Mouse (Mus musculus) forebrain, embryonic 12.5 days (tissue): Measurements from ENCODE around the gene Ldhd. TPM values are rescaled to one million over a fixed set of nuclear protein-coding genes. Genes with fewer than 3 reads are reported as not detected.
A peak's percentile ranks its signal among the peaks of the same experiment; 100 is the strongest.

Experiments used
- ATAC-seq: fragments of 200-750 bp; cut with Nextera tagmentation; 2 replicates; pipeline ENCODE4 v1.8.0; 2017; ENCODE audit warnings: moderate TSS enrichment; ENCODE audit not compliant: low FRiP score
- H3K27ac ChIP-seq: fragments of 300-500 bp; sonication (generic); 2 replicates; pipeline ENCODE4 v1.5.1; 2016; ENCODE audit warnings: mild to moderate bottlenecking
- H3K27me3 ChIP-seq: fragments of 300-500 bp; sonication (generic); 2 replicates; pipeline ENCODE4 v1.6.1; 2016; ENCODE audit warnings: mild to moderate bottlenecking
- H3K36me3 ChIP-seq: fragments of 300-500 bp; sonication (generic); replicated peaks from 2 replicates; pipeline ENCODE4 v1.6.1; 2016; ENCODE audit warnings: mild to moderate bottlenecking
- H3K4me1 ChIP-seq: fragments of 300-500 bp; sonication (generic); 2 replicates; pipeline ENCODE4 v1.6.1; 2016
- H3K4me2 ChIP-seq: fragments of 300-500 bp; sonication (generic); 2 replicates; pipeline ENCODE4 v1.6.1; 2016; ENCODE audit warnings: mild to moderate bottlenecking, moderate library complexity
- H3K4me3 ChIP-seq: fragments of 300-500 bp; sonication (generic); replicated peaks from 2 replicates; pipeline ENCODE4 v1.5.1; 2016; ENCODE audit warnings: mild to moderate bottlenecking
- H3K9ac ChIP-seq: fragments of 300-500 bp; sonication (generic); 2 replicates; pipeline ENCODE4 v1.6.1; 2016; ENCODE audit warnings: mild to moderate bottlenecking
- H3K9me3 ChIP-seq: fragments of 300-500 bp; sonication (generic); 2 replicates; pipeline ENCODE4 v1.6.1; 2016
- WGBS: fragments of 180-500 bp; shearing (Covaris S2); methylation state at CpG from one replicate; pipeline ENCODE4 v1.1.7; 2016; 5-methylcytosine and 5-hydroxymethylcytosine counted together
- polyA plus RNA-seq: library from polyadenylated mRNA; unstranded; fragments of >200 nt; fragmentation: Nextera tagmentation; extraction: Ambion mirVana; gene quantifications from 2 replicates; pipeline ENCODE4 v1.2.1, GENCODE M21; 2016

Ldhd gene
- polyA plus RNA-seq, 1 experiment from 2014 or later = 0.50 TPM

DNA sequence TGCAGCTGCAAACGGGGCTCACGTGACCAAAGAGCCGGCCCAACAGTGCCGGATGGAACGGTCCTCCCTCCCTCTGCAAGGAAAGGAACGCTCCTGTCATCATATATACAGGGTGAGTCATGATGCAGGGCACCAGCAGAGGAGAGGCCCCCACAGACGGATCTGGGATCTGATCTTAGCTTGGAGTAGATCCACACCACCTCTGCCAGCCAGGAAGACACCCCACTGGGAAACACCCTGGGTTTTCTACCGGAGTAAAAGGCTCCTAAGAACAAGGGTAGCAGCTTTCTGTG, 3.7 kb downstream of the Ldhd start:
- no peaks in the 10 kb centered on the region; the same call in 1 of the 2 replicates for H3K4me1 ChIP-seq
- WGBS = 79% methylated on average over 8 of the region's 8 CpGs
- no peaks in the 10 kb centered on the region for H3K27me3 ChIP-seq
- H3K4me3 ChIP-seq = no peak overlapping the region
- H3K9ac ChIP-seq = no peak overlapping the region
- ATAC-seq = no peak
- H3K27ac ChIP-seq = no peak overlapping the region
- H3K4me2 ChIP-seq = no peak overlapping the region
- peaks cover 29% of the 10 kb centered on the region for H3K36me3 ChIP-seq
- no peaks in the 10 kb centered on the region for H3K9me3 ChIP-seq

DNA sequence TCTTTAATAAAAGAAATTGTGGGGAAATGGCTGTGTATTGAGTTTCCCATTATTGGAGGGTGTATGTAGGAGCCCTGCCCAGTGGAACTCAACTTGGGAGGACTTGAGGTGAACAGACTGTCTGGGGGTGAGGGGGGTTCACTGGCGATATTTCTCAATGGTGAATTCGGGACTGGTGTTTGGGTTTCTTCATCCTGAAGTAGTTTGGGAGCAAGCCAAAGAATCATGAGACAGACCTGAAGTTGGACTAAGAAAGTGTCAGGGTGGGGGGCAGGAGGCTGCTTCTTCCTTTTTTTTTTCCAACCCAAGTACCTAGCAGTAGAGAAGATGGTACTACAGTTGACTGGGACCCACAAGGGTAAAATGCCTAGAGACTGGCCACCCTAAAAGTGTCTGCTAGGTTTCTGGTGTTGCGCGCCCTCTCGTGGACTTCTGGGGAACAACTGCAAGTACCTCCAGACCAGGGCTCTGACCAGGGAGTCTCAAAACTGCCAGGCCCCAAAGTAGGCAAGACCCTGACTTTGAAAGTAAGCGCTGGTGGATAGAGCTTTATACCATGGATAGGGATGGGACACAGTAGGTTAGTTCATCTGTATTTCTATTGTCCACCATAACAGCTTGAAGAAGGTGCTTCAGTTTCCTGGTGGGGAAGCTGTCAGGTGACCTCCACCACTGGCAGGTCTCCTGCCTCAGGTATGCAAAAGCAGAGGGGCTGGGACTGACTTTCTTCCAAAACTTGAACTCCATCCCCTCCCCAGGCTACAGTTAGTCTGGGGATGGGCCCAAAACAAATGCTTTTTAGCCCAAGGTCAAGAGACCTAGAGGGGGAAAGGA, 4.3 kb downstream of the Ldhd start:
- Histone ChIP-seq H3K27ac (no peak overlapping the region), H3K9me3 (no peaks in the 10 kb centered on the region), H3K4me3 (no peak overlapping the region), H3K4me1 (no peaks in the 10 kb centered on the region; the same call in 1 of the 2 replicates), H3K4me2 (no peak overlapping the region), H3K27me3 (no peaks in the 10 kb centered on the region), H3K9ac (no peak overlapping the region), H3K36me3 (peaks cover 31% of the 10 kb centered on the region)
- WGBS = 32% methylated on average over 6 of the region's 6 CpGs
- 0 out of 2 replicates have a peak, but pooled peaks have one; percentile 16 for ATAC-seq

GRCm38 (mm10) chr8:111624853-111625221, 5.3 kb downstream of the Ldhd start:
- WGBS = 92% methylated on average over 10 of the region's 10 CpGs
- Histone ChIP-seq H3K9ac (no peak overlapping the region), H3K4me1 (no peaks in the 10 kb centered on the region; the same call in 1 of the 2 replicates), H3K9me3 (no peaks in the 10 kb centered on the region), H3K27ac (no peak overlapping the region), H3K27me3 (no peaks in the 10 kb centered on the region), H3K36me3 (peaks cover 38% of the 10 kb centered on the region), H3K4me2 (no peak overlapping the region), H3K4me3 (no peak overlapping the region)
- peak; percentile 31; the same call in 1 of the 2 replicates for ATAC-seq

DNA sequence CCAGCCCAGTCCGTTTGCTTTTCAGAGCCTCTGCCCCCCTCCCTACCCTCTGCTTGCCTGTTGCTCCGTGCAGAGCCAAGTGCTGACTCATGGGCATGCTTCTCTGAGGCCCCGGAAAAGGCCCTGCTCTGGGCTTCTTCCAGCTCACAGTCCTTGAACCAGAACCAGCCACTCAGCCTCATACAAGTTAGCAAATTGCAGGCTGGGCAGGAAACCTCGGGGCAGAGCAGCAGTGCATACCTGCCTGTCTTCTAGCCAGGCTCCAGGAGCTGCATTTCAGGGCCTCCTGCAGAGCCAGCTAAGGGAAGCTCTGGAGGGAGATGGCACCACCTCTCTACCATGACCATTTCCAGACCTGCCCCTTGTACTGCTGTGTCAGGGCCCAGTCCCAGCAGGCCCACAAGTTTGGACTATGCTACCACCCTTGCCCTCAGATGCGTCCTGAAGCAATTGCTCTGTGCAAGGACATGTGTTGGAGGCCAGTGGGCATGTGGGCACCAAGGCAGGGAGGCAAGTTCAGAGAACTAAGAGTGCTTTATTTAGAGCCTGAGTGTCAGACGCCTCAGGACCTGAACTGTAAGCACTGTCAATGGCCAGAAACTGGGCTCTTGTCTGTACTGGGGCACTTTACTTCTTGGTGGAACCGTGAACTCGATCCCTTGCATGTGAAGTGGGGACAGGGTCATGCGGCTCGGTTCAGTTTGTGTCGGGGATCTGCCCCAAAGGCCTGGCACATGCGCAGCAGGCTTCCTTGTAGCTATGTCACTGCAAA, 5.9 kb downstream of the Ldhd start:
- no peak for ATAC-seq
- Histone ChIP-seq H3K4me3 (no peak overlapping the region), H3K27me3 (no peaks in the 10 kb centered on the region), H3K9ac (no peak overlapping the region), H3K9me3 (no peaks in the 10 kb centered on the region), H3K4me2 (no peak overlapping the region), H3K4me1 (no peaks in the 10 kb centered on the region; the same call in 1 of the 2 replicates), H3K36me3 (peaks cover 40% of the 10 kb centered on the region), H3K27ac (0 out of 2 replicates have a peak overlapping the region, but pooled peaks have one; percentile 3)
- 86% methylated on average over 12 of the region's 12 CpGs for WGBS

DNA sequence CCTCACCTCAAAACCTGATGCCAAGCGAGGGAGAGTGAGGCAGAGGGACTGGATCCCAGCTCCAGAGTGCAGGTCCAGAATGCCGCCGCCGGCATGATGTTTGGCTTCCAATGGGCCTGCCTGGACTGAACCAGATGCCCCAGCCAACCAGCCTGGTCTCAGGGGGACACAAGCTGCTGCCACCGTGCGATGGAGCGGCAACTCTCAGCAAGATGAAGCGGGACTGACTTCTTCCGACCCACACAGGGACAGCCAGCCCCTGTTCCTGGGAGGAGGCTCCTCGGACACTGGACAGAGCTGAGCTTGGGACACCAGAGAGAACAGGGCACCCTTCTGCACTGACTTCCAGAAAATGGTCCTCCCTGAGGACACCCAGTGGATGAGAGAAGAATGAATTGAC, 7.6 kb downstream of the Ldhd start:
- no peaks in the 10 kb centered on the region for H3K9me3 ChIP-seq
- no peak overlapping the region; the same call in 1 of the 2 replicates for H3K27ac ChIP-seq
- no peak overlapping the region for H3K9ac ChIP-seq
- ATAC-seq = no peak
- H3K4me2 ChIP-seq = no peak overlapping the region
- 79% methylated on average over 10 of the region's 10 CpGs for WGBS
- H3K4me1 ChIP-seq = peaks cover 7% of the 10 kb centered on the region; the same call in 1 of the 2 replicates
- peaks cover 39% of the 10 kb centered on the region for H3K36me3 ChIP-seq
- no peaks in the 10 kb centered on the region for H3K27me3 ChIP-seq
- H3K4me3 ChIP-seq = no peak overlapping the region

DNA sequence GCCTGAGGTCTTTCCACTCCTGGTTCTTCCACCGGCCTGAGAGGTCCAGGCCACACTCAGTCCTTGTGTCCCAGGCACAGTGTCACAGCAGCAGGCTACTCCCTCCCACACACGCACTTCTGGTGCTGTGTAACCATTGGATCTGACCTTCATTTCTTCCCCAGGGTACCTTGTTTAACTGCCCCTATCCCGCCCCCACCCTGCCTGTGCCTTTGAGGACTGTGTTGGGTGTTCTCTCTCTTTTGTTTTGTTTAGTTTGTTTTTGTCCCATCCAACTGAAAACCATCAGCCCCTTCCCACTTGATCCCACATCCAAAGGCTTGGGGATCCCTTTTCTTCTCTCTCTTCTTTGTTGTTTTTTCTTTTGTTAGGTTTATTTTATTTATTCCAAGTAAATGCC, 8.1 kb downstream of the Ldhd start:
- no peak overlapping the region for H3K4me2 ChIP-seq
- H3K27me3 ChIP-seq = no peaks in the 10 kb centered on the region
- 0 out of 2 replicates have a peak overlapping the region, but pooled peaks have one; percentile 9 for H3K27ac ChIP-seq
- H3K4me1 ChIP-seq = peaks cover 8% of the 10 kb centered on the region; the same call in 1 of the 2 replicates
- 65% methylated on average over 3 of the region's 3 CpGs for WGBS
- ATAC-seq = no peak
- H3K9me3 ChIP-seq = no peaks in the 10 kb centered on the region
- H3K9ac ChIP-seq = no peak overlapping the region
- no peak overlapping the region for H3K4me3 ChIP-seq
- H3K36me3 ChIP-seq = peaks cover 39% of the 10 kb centered on the region

GRCm38 (mm10) chr8:111619936-111620335, 10.2 kb downstream of the Ldhd start:
- 75% methylated on average over 1 of the region's 1 CpGs for WGBS
- H3K36me3 ChIP-seq = peaks cover 39% of the 10 kb centered on the region
- H3K4me2 ChIP-seq = no peak overlapping the region
- no peak overlapping the region for H3K4me3 ChIP-seq
- no peak overlapping the region for H3K27ac ChIP-seq
- no peak for ATAC-seq
- H3K9ac ChIP-seq = no peak overlapping the region
- H3K9me3 ChIP-seq = no peaks in the 10 kb centered on the region
- H3K4me1 ChIP-seq = peaks cover 8% of the 10 kb centered on the region; the same call in 1 of the 2 replicates
- no peaks in the 10 kb centered on the region for H3K27me3 ChIP-seq

DNA sequence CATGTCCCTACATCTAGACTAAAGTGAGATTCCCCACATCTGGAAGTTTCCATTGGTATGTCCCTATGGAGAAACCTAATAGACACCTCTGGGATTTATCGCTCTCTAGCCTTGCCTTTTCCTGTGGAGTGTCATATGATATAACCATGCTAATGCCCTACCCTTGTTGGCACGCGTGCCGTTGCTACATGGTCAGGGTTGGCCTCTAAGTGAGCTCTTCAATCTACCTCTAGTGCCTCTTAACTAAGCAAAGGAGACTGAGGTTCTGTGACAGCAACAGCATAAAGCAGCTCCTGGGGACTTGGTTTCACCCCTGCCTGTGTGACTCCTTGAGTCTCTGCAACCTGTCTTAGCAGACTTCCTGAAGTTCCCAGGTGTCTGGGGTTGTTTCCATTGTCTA, 11.9 kb downstream of the Ldhd start:
- H3K27me3 ChIP-seq = no peaks in the 10 kb centered on the region
- peaks cover 8% of the 10 kb centered on the region; the same call in 1 of the 2 replicates for H3K4me1 ChIP-seq
- H3K4me2 ChIP-seq = no peak overlapping the region
- H3K9ac ChIP-seq = no peak overlapping the region
- no peak overlapping the region for H3K4me3 ChIP-seq
- H3K9me3 ChIP-seq = no peaks in the 10 kb centered on the region
- no peak for ATAC-seq
- WGBS = 95% methylated on average over 4 of the region's 4 CpGs
- peaks cover 29% of the 10 kb centered on the region for H3K36me3 ChIP-seq
- H3K27ac ChIP-seq = no peak overlapping the region

- H3K36me3 ChIP-seq = peaks cover 30% of the 10 kb centered on the region
- H3K9me3 ChIP-seq = no peaks in the 10 kb centered on the region
- no peak overlapping the region for H3K4me3 ChIP-seq
- WGBS = 68% methylated on average over 6 of the region's 6 CpGs
- no peak overlapping the region for H3K4me2 ChIP-seq
- H3K27ac ChIP-seq = no peak overlapping the region
- no peak overlapping the region for H3K9ac ChIP-seq
- no peaks in the 10 kb centered on the region for H3K27me3 ChIP-seq
- H3K4me1 ChIP-seq = peaks cover 8% of the 10 kb centered on the region; the same call in 1 of the 2 replicates
- no peak for ATAC-seq
Measured at GRCm38 (mm10) chr8:111617812-111618211, 12.4 kb downstream of the Ldhd start.

DNA sequence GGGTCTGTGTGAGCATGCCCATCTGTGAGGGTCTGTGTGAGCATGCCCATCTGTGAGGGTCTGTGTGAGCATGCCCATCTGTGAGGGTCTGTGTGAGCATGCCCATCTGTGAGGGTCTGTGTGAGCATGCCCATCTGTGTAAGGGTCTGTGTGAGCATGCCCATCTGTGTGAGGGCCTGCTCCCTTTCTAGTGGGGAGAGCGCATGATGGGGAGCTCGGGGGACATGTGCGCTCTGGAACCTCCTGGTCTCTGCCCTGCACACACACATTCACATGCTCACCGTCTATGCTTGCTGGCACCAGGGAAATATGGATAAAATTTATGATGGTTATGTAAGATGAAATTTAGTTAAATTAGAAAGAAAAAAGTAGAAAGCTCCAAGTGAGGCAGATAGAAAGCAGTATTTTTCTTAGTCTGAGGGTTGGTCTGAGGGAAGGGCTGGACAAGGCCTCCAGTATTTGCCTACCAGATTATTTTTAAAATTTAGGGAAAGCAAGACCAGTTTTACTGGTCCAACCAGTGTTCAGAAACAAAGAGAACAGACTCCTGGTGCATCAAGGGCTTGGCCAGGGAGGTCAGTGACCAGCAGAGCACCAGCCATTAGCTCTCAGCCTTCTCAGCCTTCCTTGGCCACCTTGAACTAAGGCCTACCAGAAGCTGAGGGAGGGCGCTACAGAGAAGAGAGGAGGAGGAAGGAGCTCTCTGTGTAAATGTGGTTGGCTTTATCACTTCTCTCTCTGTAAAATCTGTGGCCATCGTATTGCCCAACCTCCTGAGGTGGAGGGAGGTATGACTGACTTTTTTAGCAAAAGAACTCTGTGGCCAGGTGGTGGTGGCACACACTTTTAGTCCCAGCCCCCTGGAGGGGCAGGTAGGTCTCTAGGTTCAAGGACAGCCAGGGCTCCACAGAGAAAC, 15.1 kb downstream of the Ldhd start:
- 93% methylated on average over 6 of the region's 6 CpGs for WGBS
- no peak for ATAC-seq
- Histone ChIP-seq H3K4me1 (0 out of 2 replicates have a peak, but pooled peaks cover 8% of the 10 kb centered on the region), H3K9me3 (no peaks in the 10 kb centered on the region), H3K4me3 (no peak overlapping the region), H3K4me2 (no peak overlapping the region), H3K9ac (no peak overlapping the region), H3K27ac (no peak overlapping the region), H3K36me3 (peaks cover 14% of the 10 kb centered on the region), H3K27me3 (no peaks in the 10 kb centered on the region)

GRCm38 (mm10) chr8:111613181-111613580, 17.0 kb downstream of the Ldhd start:
- Histone ChIP-seq H3K9ac (no peak overlapping the region), H3K36me3 (peaks cover 8% of the 10 kb centered on the region), H3K9me3 (no peaks in the 10 kb centered on the region), H3K27me3 (no peaks in the 10 kb centered on the region), H3K27ac (no peak overlapping the region), H3K4me3 (no peak overlapping the region), H3K4me2 (no peak overlapping the region), H3K4me1 (0 out of 2 replicates have a peak, but pooled peaks cover 8% of the 10 kb centered on the region)
- ATAC-seq = no peak
- 88% methylated on average over 5 of the region's 5 CpGs for WGBS

DNA sequence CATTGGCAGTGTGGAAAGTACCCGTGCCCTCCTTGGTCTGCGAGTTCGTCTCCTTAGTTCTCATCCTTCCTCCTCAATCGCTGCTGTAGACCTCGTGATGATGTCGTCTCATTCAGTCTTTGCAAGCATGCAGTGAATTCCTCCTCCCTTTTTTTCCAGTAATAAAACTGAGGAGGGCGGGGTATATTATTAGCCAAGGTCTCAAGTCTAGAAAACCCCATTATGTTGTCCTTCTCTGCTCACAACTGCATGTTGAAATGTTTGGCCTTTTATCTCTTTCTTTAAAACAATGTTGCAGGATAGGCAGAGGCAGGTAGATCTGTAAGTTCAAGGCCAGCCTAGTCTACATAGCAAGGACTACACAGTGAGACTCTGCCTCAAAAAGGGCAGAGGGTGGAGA, 22.8 kb downstream of the Ldhd start:
- Histone ChIP-seq H3K36me3 (peaks cover 3% of the 10 kb centered on the region), H3K4me3 (no peak overlapping the region), H3K4me1 (no peaks in the 10 kb centered on the region), H3K27me3 (no peaks in the 10 kb centered on the region), H3K27ac (no peak overlapping the region), H3K4me2 (no peak overlapping the region), H3K9me3 (no peaks in the 10 kb centered on the region), H3K9ac (no peak overlapping the region)
- no peak for ATAC-seq
- 92% methylated on average over 7 of the region's 7 CpGs for WGBS
